In the genomic region with DNA sequence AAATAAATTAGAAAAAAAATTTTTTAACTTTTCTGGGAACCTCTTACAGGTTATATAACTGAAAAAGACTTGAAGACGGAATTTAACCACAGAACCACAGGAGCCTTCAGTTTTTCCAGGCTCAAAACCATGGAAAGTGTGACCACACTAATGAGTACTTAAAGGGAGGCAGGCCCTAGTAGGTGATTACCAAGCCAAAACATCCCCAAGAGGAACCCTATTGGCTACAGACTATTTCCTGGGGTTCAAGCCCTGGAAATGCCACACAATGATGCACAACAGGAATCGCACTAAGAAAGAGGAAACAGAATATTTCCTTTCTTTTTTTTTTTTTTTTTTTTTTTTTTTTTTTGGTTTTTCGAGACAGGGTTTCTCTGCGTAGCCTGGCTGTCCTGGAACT, we compare ENCODE assay signal across 16 mouse cellular contexts. TPM values are rescaled to one million over a fixed set of nuclear protein-coding genes. Genes with fewer than 3 reads are reported as not detected.
A peak's percentile ranks its signal among the peaks of the same experiment; 100 is the strongest.
DNase-seq lines count a peak whose midpoint lies in the region; ATAC-seq and TF ChIP-seq lines count a peak whose summit lies in the region.
"Had no signal": no experiment of that assay in that cellular context is flagged by ENCODE, and none has a peak within 500 bp of the region (broad histone marks: within the 10 kb centered on the region; RNA-seq: fewer than 3 reads in every experiment).

No protein-coding gene starts in this region.

- H3K27ac ChIP-seq in heart, embryonic 15.5 days: peak overlapping the region; percentile 92
- no peak overlapping the region for H3K27ac ChIP-seq in midbrain, embryonic 15.5 days
- no peak overlapping the region for H3K27ac ChIP-seq in midbrain, embryonic 13.5 days
- peak overlapping the region; percentile 66; the same call in 1 of the 2 replicates for H3K27ac ChIP-seq in small intestine, adult 2 months (ENCODE audit: insufficient read depth, low read depth, low read length)
- H3K27ac ChIP-seq: liver, embryonic 13.5 days; stomach, embryonic 15.5 days had no signal

- no peak for TF ChIP-seq CTCF in small intestine, adult 2 months (IDR thresholded peaks at IDR 0.05; ENCODE audit: extremely low read depth, insufficient read length, insufficient replicate concordance, low read depth, low read length)

- H3K9ac ChIP-seq in heart, embryonic 15.5 days: no peak overlapping the region
- H3K9ac ChIP-seq in midbrain, embryonic 15.5 days: no peak overlapping the region
- H3K9ac ChIP-seq in midbrain, embryonic 13.5 days (replicated peaks): no peak overlapping the region
- H3K9ac ChIP-seq: neural tube, embryonic 13.5 days; stomach, embryonic 15.5 days had no signal

- no peak for ATAC-seq in heart, embryonic 15.5 days (replicated peaks; ENCODE audit: insufficient number of reproducible peaks, insufficient read depth, low FRiP score, low read depth)
- ATAC-seq in midbrain, embryonic 15.5 days (replicated peaks): no peak
- ATAC-seq in midbrain, embryonic 13.5 days: no peak
- peak; percentile 57 for ATAC-seq in granulocyte monocyte progenitor cell, adult 5-6 weeks (replicated peaks; ENCODE audit: poor library complexity, severe bottlenecking)

- no peak for DNase-seq in heart, adult 18-20 months
- no peak for DNase-seq in right cerebral cortex, postnatal 14 days
- DNase-seq in adrenal gland, adult (ENCODE audit: inconsistent age in 2 of 2, low spot score in 1 of 2): no peak
- DNase-seq: cerebellum, adult 11 months; kidney, adult 18-20 months; layer of hippocampus, postnatal 36 days; liver, embryonic 13.5 days; right cerebral cortex, adult 18-20 months had no signal

- H3K4me1 ChIP-seq in heart, embryonic 15.5 days (replicated peaks): peaks cover 27% of the 10 kb centered on the region
- H3K4me1 ChIP-seq in midbrain, embryonic 15.5 days: peaks cover 16% of the 10 kb centered on the region
- H3K4me1 ChIP-seq in midbrain, embryonic 13.5 days (replicated peaks): peaks cover 23% of the 10 kb centered on the region
- peaks cover 34% of the 10 kb centered on the region for H3K4me1 ChIP-seq in small intestine, adult 2 months (ENCODE audit: control insufficient read depth, insufficient read depth, insufficient read length, low read length)

- H3K27me3 ChIP-seq in heart, embryonic 15.5 days: no peaks in the 10 kb centered on the region
- H3K27me3 ChIP-seq in midbrain, embryonic 15.5 days (replicated peaks): no peaks in the 10 kb centered on the region; the same call in 1 of the 2 replicates
- peaks cover 23% of the 10 kb centered on the region for H3K27me3 ChIP-seq in midbrain, embryonic 13.5 days
- no peaks in the 10 kb centered on the region for H3K27me3 ChIP-seq in small intestine, adult 2 months (ENCODE audit: control insufficient read depth, insufficient read depth, low read length)
- H3K27me3 ChIP-seq: liver, embryonic 13.5 days; stomach, embryonic 15.5 days had no signal

- no peak for TF ChIP-seq POLR2A in small intestine, adult 2 months (IDR thresholded peaks at IDR 0.05; ENCODE audit: low read depth, low read length)

- no peaks in the 10 kb centered on the region for H3K9me3 ChIP-seq in heart, embryonic 15.5 days (replicated peaks)
- no peaks in the 10 kb centered on the region for H3K9me3 ChIP-seq in midbrain, embryonic 15.5 days
- H3K9me3 ChIP-seq in midbrain, embryonic 13.5 days: no peaks in the 10 kb centered on the region
- H3K9me3 ChIP-seq: liver, embryonic 13.5 days; neural tube, embryonic 13.5 days; stomach, embryonic 15.5 days had no signal

- H3K4me2 ChIP-seq in heart, embryonic 15.5 days: peak overlapping the region; percentile 91
- 0 out of 2 replicates have a peak overlapping the region, but pooled peaks have one; percentile 11 for H3K4me2 ChIP-seq in midbrain, embryonic 15.5 days
- H3K4me2 ChIP-seq in midbrain, embryonic 13.5 days (replicated peaks): no peak overlapping the region

- H3K36me3 ChIP-seq in heart, embryonic 15.5 days: no peaks in the 10 kb centered on the region
- H3K36me3 ChIP-seq in midbrain, embryonic 15.5 days (replicated peaks): no peaks in the 10 kb centered on the region
- H3K36me3 ChIP-seq in midbrain, embryonic 13.5 days: no peaks in the 10 kb centered on the region
- peaks cover 4% of the 10 kb centered on the region; the same call in 1 of the 2 replicates for H3K36me3 ChIP-seq in small intestine, adult 2 months (ENCODE audit: control insufficient read depth, insufficient read depth, low read length)
- H3K36me3 ChIP-seq: neural tube, embryonic 13.5 days; stomach, embryonic 15.5 days had no signal

- peak overlapping the region; percentile 83; the same call in 1 of the 2 replicates for H3K4me3 ChIP-seq in heart, embryonic 15.5 days
- no peak overlapping the region for H3K4me3 ChIP-seq in midbrain, embryonic 15.5 days
- no peak overlapping the region for H3K4me3 ChIP-seq in midbrain, embryonic 13.5 days (replicated peaks)
- H3K4me3 ChIP-seq in small intestine, adult 2 months (ENCODE audit: low read depth, low read length): peak overlapping the region; percentile 47; the same call in 1 of the 2 replicates
- H3K4me3 ChIP-seq: neural tube, embryonic 13.5 days had no signal

- WGBS in heart, embryonic 15.5 days: 67% methylated on average over 4 of the region's 4 CpGs
- WGBS in midbrain, embryonic 15.5 days: 82% methylated on average over 4 of the region's 4 CpGs
- 94% methylated on average over 4 of the region's 4 CpGs for WGBS in midbrain, embryonic 13.5 days
- WGBS in small intestine, adult 2 months: 39% methylated on average over 4 of the region's 4 CpGs

RNA-seq across cellular contexts. Expression of a gene that starts 2.1 kb away (rescaled TPM):
- 17.3 and 20.6 TPM in 2 replicates for polyA plus RNA-seq in heart, embryonic 15.5 days (2015; fragmentation: Nextera tagmentation; extraction: Ambion mirVana)
- 10 to 100 TPM; 14.8 to 15.4 TPM for total RNA-seq in heart, adult 18-20 months (2021)
- polyA plus RNA-seq in midbrain, embryonic 15.5 days (2015; fragmentation: Nextera tagmentation; extraction: Ambion mirVana): 5.4 and 5.9 TPM in 2 replicates
- 5.4 and 6.3 TPM in 2 replicates for polyA plus RNA-seq in midbrain, embryonic 13.5 days (2015; fragmentation: Nextera tagmentation; extraction: Ambion mirVana)
- 22.2 and 27.7 TPM in 2 replicates for total RNA-seq in granulocyte monocyte progenitor cell, adult 5-6 weeks (2014; fragmentation: Nextera tagmentation)
- 22.4 and 27.2 TPM in 2 replicates for total RNA-seq in granulocyte monocyte progenitor cell, adult 5-6 weeks (2017)
- polyA plus RNA-seq in small intestine, adult 2 months (2012; rRNA removed): 44.6 and 85.4 TPM in 2 replicates

RNA-seq across cellular contexts. Expression of a gene that starts 31.5 kb away (rescaled TPM):
- polyA plus RNA-seq in heart, embryonic 15.5 days (2015; fragmentation: Nextera tagmentation; extraction: Ambion mirVana): 0.19 TPM in 1 of 2 replicates, not detected in the other
- total RNA-seq in heart, adult 18-20 months (2021): not detected
- 0.08 TPM in 1 of 2 replicates, not detected in the other for polyA plus RNA-seq in midbrain, embryonic 15.5 days (2015; fragmentation: Nextera tagmentation; extraction: Ambion mirVana)
- polyA plus RNA-seq in midbrain, embryonic 13.5 days (2015; fragmentation: Nextera tagmentation; extraction: Ambion mirVana): 0.08 TPM in 1 of 2 replicates, not detected in the other
- total RNA-seq in granulocyte monocyte progenitor cell, adult 5-6 weeks (2014; fragmentation: Nextera tagmentation): not detected in 2 replicates
- total RNA-seq in granulocyte monocyte progenitor cell, adult 5-6 weeks (2017): not detected in 2 replicates
- 0.08 and 0.11 TPM in 2 replicates for polyA plus RNA-seq in small intestine, adult 2 months (2012; rRNA removed)
- total RNA-seq: ES-E14; layer of hippocampus, postnatal 36 days had no signal
- polyA plus RNA-seq: neural tube, embryonic 13.5 days; stomach, embryonic 15.5 days had no signal

RNA-seq across cellular contexts. Expression of a gene that starts 44.7 kb away (rescaled TPM):
- polyA plus RNA-seq in heart, embryonic 15.5 days (2015; fragmentation: Nextera tagmentation; extraction: Ambion mirVana): 86.6 and 87.5 TPM in 2 replicates
- 10 to 100 TPM; 34.6 to 45.4 TPM for total RNA-seq in heart, adult 18-20 months (2021)
- polyA plus RNA-seq in midbrain, embryonic 15.5 days (2015; fragmentation: Nextera tagmentation; extraction: Ambion mirVana): 150 and 153 TPM in 2 replicates
- polyA plus RNA-seq in midbrain, embryonic 13.5 days (2015; fragmentation: Nextera tagmentation; extraction: Ambion mirVana): 135 and 136 TPM in 2 replicates
- 18.6 and 36.5 TPM in 2 replicates for total RNA-seq in granulocyte monocyte progenitor cell, adult 5-6 weeks (2014; fragmentation: Nextera tagmentation)
- total RNA-seq in granulocyte monocyte progenitor cell, adult 5-6 weeks (2017): 58.2 and 107 TPM in 2 replicates
- 11.3 and 19.2 TPM in 2 replicates for polyA plus RNA-seq in small intestine, adult 2 months (2012; rRNA removed)

Comparison
In these comparisons a context has a peak if more than half of its experiments do, and no peak if none do; other contexts are left out.
1. H3K27ac ChIP-seq: peak in heart, embryonic 15.5 days (single experiment) and small intestine, adult 2 months (single experiment); none in midbrain, embryonic 15.5 days (single experiment) and midbrain, embryonic 13.5 days (single experiment).
2. H3K4me3 ChIP-seq: peak in heart, embryonic 15.5 days (single experiment) and small intestine, adult 2 months (single experiment); none in midbrain, embryonic 15.5 days (single experiment) and midbrain, embryonic 13.5 days (single experiment).